Mouse (Mus musculus) hindbrain, embryonic 12.5 days (tissue): ENCODE measurements around the gene Wnt2. TPM values are rescaled to one million over a fixed set of nuclear protein-coding genes. Genes with fewer than 3 reads are reported as not detected.

ENCODE experiments used
- ATAC-seq: fragments of 200-750 bp; cut with Nextera tagmentation; 2 replicates; pipeline ENCODE4 v1.8.0; 2017; ENCODE audit warnings: moderate TSS enrichment; ENCODE audit not compliant: low FRiP score
- H3K27ac ChIP-seq: fragments of 300-500 bp; sonication (generic); 2 replicates; pipeline ENCODE4 v1.5.1; 2016; ENCODE audit warnings: mild to moderate bottlenecking
- H3K27me3 ChIP-seq: fragments of 300-500 bp; sonication (generic); 2 replicates; pipeline ENCODE4 v1.6.1; 2016; ENCODE audit warnings: mild to moderate bottlenecking
- H3K36me3 ChIP-seq: fragments of 300-500 bp; sonication (generic); 2 replicates; pipeline ENCODE4 v1.6.1; 2016; ENCODE audit warnings: mild to moderate bottlenecking
- H3K4me1 ChIP-seq: fragments of 300-500 bp; sonication (generic); 2 replicates; pipeline ENCODE4 v1.6.1; 2016
- H3K4me2 ChIP-seq: fragments of 300-500 bp; sonication (generic); replicated peaks from 2 replicates; pipeline ENCODE4 v1.6.1; 2016; ENCODE audit warnings: mild to moderate bottlenecking
- H3K4me3 ChIP-seq: fragments of 300-500 bp; sonication (generic); 2 replicates; pipeline ENCODE4 v1.5.1; 2016; ENCODE audit warnings: mild to moderate bottlenecking
- H3K9ac ChIP-seq: fragments of 300-500 bp; sonication (generic); 2 replicates; pipeline ENCODE4 v1.6.1; 2016; ENCODE audit warnings: mild to moderate bottlenecking, moderate library complexity
- H3K9me3 ChIP-seq: fragments of 300-500 bp; sonication (generic); replicated peaks from 2 replicates; pipeline ENCODE4 v1.6.1; 2016; ENCODE audit warnings: mild to moderate bottlenecking
- WGBS: fragments of 180-500 bp; shearing (Covaris S2); methylation state at CpG from one replicate; pipeline ENCODE4 v1.1.7; 2016; 5-methylcytosine and 5-hydroxymethylcytosine counted together
- polyA plus RNA-seq: library from polyadenylated mRNA; unstranded; fragments of >200 nt; fragmentation: Nextera tagmentation; extraction: Ambion mirVana; gene quantifications from 2 replicates; pipeline ENCODE4 v1.2.1, GENCODE M21; 2016

Wnt2 gene
- polyA plus RNA-seq, result 1.6 and 1.9 TPM in 2 replicates

GRCm38 (mm10) chr6:18029746-18030656 is at the start of gene Wnt2:
Wnt2 (minus strand) TSS chr6:18030585.
- 1% methylated on average over 47 of the region's 47 CpGs for WGBS
- H3K9ac ChIP-seq, result peak within 1 kb of the TSS; percentile 41
- no peaks in the 10 kb centered on the region for H3K9me3 ChIP-seq
- peak; percentile 59; the same call in 1 of the 2 replicates for ATAC-seq
- H3K36me3 ChIP-seq, result no peaks in the 10 kb centered on the region
- H3K27me3 ChIP-seq, result peaks cover 49% of the 10 kb centered on the region
- peak within 1 kb of the TSS; percentile 47 for H3K4me3 ChIP-seq
- H3K4me1 ChIP-seq, result peaks cover 24% of the 10 kb centered on the region
- peak within 1 kb of the TSS; percentile 71 for H3K4me2 ChIP-seq
- H3K27ac ChIP-seq, result no peak within 1 kb of the TSS

- H3K36me3 ChIP-seq, result no peaks in the 10 kb centered on the region
- no peak for ATAC-seq
- no peaks in the 10 kb centered on the region for H3K9me3 ChIP-seq
- H3K27ac ChIP-seq, result no peak overlapping the region
- H3K4me2 ChIP-seq, result no peak overlapping the region
- H3K4me3 ChIP-seq, result no peak overlapping the region
- H3K27me3 ChIP-seq, result no peaks in the 10 kb centered on the region
- H3K4me1 ChIP-seq, result no peaks in the 10 kb centered on the region
- no peak overlapping the region for H3K9ac ChIP-seq
- WGBS, result 29% methylated on average over 1 of the region's 1 CpGs
Observed at GRCm38 (mm10) chr6:18078615-18079014, 48.2 kb upstream of the Wnt2 start.

- Histone ChIP-seq H3K36me3 (no peaks in the 10 kb centered on the region), H3K4me1 (no peaks in the 10 kb centered on the region), H3K9ac (no peak overlapping the region), H3K27me3 (no peaks in the 10 kb centered on the region), H3K27ac (no peak overlapping the region), H3K4me3 (no peak overlapping the region), H3K9me3 (no peaks in the 10 kb centered on the region), H3K4me2 (no peak overlapping the region)
- no peak for ATAC-seq
- 84% methylated on average over 7 of the region's 7 CpGs for WGBS
Observed at GRCm38 (mm10) chr6:18076986-18077385, 46.6 kb upstream of the Wnt2 start.

GRCm38 (mm10) chr6:18076577-18076976 is 46.2 kb upstream of the Wnt2 start:
- Histone ChIP-seq H3K4me2 (no peak overlapping the region), H3K27me3 (no peaks in the 10 kb centered on the region), H3K9ac (no peak overlapping the region), H3K36me3 (no peaks in the 10 kb centered on the region), H3K4me3 (no peak overlapping the region), H3K9me3 (no peaks in the 10 kb centered on the region), H3K4me1 (no peaks in the 10 kb centered on the region), H3K27ac (no peak overlapping the region)
- no peak for ATAC-seq
- 80% methylated on average over 5 of the region's 5 CpGs for WGBS

GRCm38 (mm10) chr6:18057899-18058298 is 27.5 kb upstream of the Wnt2 start:
- Histone ChIP-seq H3K4me2 (no peak overlapping the region), H3K4me1 (no peaks in the 10 kb centered on the region), H3K27ac (no peak overlapping the region), H3K4me3 (no peak overlapping the region), H3K9ac (no peak overlapping the region), H3K27me3 (no peaks in the 10 kb centered on the region), H3K36me3 (no peaks in the 10 kb centered on the region), H3K9me3 (no peaks in the 10 kb centered on the region)
- ATAC-seq, result no peak
- WGBS, result 88% methylated on average over 4 of the region's 4 CpGs

GRCm38 (mm10) chr6:18051702-18052101 is 21.3 kb upstream of the Wnt2 start:
- ATAC-seq, result no peak
- Histone ChIP-seq H3K36me3 (no peaks in the 10 kb centered on the region), H3K4me2 (no peak overlapping the region), H3K9me3 (no peaks in the 10 kb centered on the region), H3K4me3 (no peak overlapping the region), H3K27ac (no peak overlapping the region), H3K9ac (no peak overlapping the region), H3K27me3 (no peaks in the 10 kb centered on the region), H3K4me1 (0 out of 2 replicates have a peak, but pooled peaks cover 2% of the 10 kb centered on the region)
- WGBS, result 54% methylated on average over 5 of the region's 5 CpGs

GRCm38 (mm10) chr6:18044299-18044698 is 13.9 kb upstream of the Wnt2 start:
- Histone ChIP-seq H3K27me3 (no peaks in the 10 kb centered on the region), H3K27ac (no peak overlapping the region), H3K4me2 (no peak overlapping the region), H3K9me3 (no peaks in the 10 kb centered on the region), H3K9ac (no peak overlapping the region), H3K4me3 (no peak overlapping the region), H3K4me1 (no peaks in the 10 kb centered on the region), H3K36me3 (no peaks in the 10 kb centered on the region)
- 84% methylated on average over 4 of the region's 4 CpGs for WGBS
- ATAC-seq, result no peak

GRCm38 (mm10) chr6:18043172-18043571 is 12.8 kb upstream of the Wnt2 start:
- 85% methylated on average over 5 of the region's 5 CpGs for WGBS
- no peak overlapping the region for H3K4me3 ChIP-seq
- no peaks in the 10 kb centered on the region for H3K36me3 ChIP-seq
- no peaks in the 10 kb centered on the region for H3K9me3 ChIP-seq
- no peak overlapping the region for H3K9ac ChIP-seq
- H3K4me1 ChIP-seq, result no peaks in the 10 kb centered on the region
- no peaks in the 10 kb centered on the region for H3K27me3 ChIP-seq
- no peak for ATAC-seq
- no peak overlapping the region for H3K4me2 ChIP-seq
- H3K27ac ChIP-seq, result no peak overlapping the region

- no peaks in the 10 kb centered on the region for H3K9me3 ChIP-seq
- 29% methylated on average over 6 of the region's 6 CpGs for WGBS
- no peak overlapping the region for H3K9ac ChIP-seq
- ATAC-seq, result no peak
- H3K36me3 ChIP-seq, result no peaks in the 10 kb centered on the region
- H3K4me2 ChIP-seq, result peak overlapping the region; percentile 71
- peaks cover 49% of the 10 kb centered on the region for H3K27me3 ChIP-seq
- H3K27ac ChIP-seq, result no peak overlapping the region
- H3K4me1 ChIP-seq, result peaks cover 24% of the 10 kb centered on the region
- peak overlapping the region; percentile 47; the same call in 1 of the 2 replicates for H3K4me3 ChIP-seq
Observed at GRCm38 (mm10) chr6:18032271-18032670, 1.9 kb upstream of the Wnt2 start.

- peaks cover 24% of the 10 kb centered on the region for H3K4me1 ChIP-seq
- no peaks in the 10 kb centered on the region for H3K9me3 ChIP-seq
- peak overlapping the region; percentile 71 for H3K4me2 ChIP-seq
- 1% methylated on average over 29 of the region's 29 CpGs for WGBS
- ATAC-seq, result peak; percentile 61
- H3K4me3 ChIP-seq, result peak overlapping the region; percentile 47
- H3K27ac ChIP-seq, result no peak overlapping the region
- 0 out of 2 replicates have a peak overlapping the region, but pooled peaks have one; percentile 28 for H3K9ac ChIP-seq
- H3K27me3 ChIP-seq, result peaks cover 49% of the 10 kb centered on the region
- H3K36me3 ChIP-seq, result no peaks in the 10 kb centered on the region
Observed at GRCm38 (mm10) chr6:18031509-18032010, 1.2 kb upstream of the Wnt2 start.

GRCm38 (mm10) chr6:18030868-18031508 is 603 bp upstream of the Wnt2 start:
- 9% methylated on average over 12 of the region's 12 CpGs for WGBS
- Histone ChIP-seq H3K4me1 (peaks cover 24% of the 10 kb centered on the region), H3K27me3 (peaks cover 49% of the 10 kb centered on the region), H3K9ac (0 out of 2 replicates have a peak overlapping the region, but pooled peaks have one; percentile 28), H3K4me3 (peak overlapping the region; percentile 47), H3K9me3 (no peaks in the 10 kb centered on the region), H3K36me3 (no peaks in the 10 kb centered on the region), H3K27ac (no peak overlapping the region), H3K4me2 (peak overlapping the region; percentile 71)
- ATAC-seq, result peak; percentile 38

- WGBS, result 75% methylated on average over 8 of the region's 8 CpGs
- ATAC-seq, result no peak
- no peak overlapping the region for H3K4me2 ChIP-seq
- no peaks in the 10 kb centered on the region for H3K4me1 ChIP-seq
- H3K27me3 ChIP-seq, result peaks cover 11% of the 10 kb centered on the region
- no peaks in the 10 kb centered on the region for H3K9me3 ChIP-seq
- H3K9ac ChIP-seq, result no peak overlapping the region
- no peak overlapping the region for H3K27ac ChIP-seq
- no peaks in the 10 kb centered on the region for H3K36me3 ChIP-seq
- H3K4me3 ChIP-seq, result no peak overlapping the region
Observed at GRCm38 (mm10) chr6:18024133-18024794, 6.1 kb downstream of the Wnt2 start.
